Mouse (Mus musculus): ENCODE data around the gene Mxd1. TPM values are rescaled to one million over a fixed set of nuclear protein-coding genes. Genes with fewer than 3 reads are reported as not detected.

The Mxd1 gene
- polyA plus RNA-seq, 1 experiment: 19.1 TPM

DNA sequence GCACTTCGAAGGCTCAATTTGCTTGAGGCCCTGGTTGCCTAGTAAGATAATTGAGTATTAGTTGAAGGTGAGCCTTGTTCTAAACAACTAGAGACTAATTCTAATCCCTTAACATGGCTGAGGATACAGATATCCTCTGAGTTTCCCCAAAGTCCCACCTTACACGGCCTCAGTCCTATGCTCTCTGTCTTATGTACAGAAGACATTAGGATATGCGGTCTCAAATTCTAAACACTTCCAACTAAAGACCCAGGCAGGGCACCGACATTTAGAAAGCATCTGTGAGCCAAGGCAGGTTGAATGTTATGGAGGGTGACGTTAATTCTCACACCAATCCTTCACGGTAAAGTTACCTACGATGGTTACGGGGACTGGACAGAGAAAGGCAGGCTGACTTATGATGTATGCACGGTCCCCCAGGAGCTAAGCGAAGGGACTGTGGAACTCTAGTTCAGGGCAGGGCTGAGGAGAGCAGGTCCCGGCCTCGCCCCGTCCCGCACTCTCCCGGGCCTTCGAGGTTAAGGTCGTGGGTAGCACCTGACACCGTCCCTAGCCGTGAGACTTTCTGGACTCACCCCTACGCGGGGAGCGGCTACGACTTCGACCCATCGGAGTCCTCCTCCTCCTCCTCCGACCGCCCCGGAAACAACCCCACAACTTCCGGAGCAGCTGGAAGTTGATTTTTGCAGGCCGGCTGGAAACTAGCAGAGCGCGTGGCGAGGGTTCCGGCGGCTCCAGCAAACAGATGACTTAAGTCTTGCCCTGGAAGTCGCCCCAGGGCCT, 15.1 kb upstream of the Mxd1 start, which contains the start of gene Snrnp27:
Gene Snrnp27, minus strand, starts transcription at position 651 of the 783 bp plus-strand sequence.
- 0 out of 2 replicates have a peak, but pooled peaks cover 2% of the 10 kb centered on the region for H3K4me1 ChIP-seq (ENCODE audit: control insufficient read depth, insufficient read depth, low read length)
- peak; percentile 94 for DNase-seq
- peak; percentile 87 for TF ChIP-seq POLR2A (IDR thresholded peaks at IDR 0.05; ENCODE audit: borderline replicate concordance, extremely low read depth, low read depth, low read length)
- TF ChIP-seq CTCF (IDR thresholded peaks at IDR 0.05; ENCODE audit: insufficient read depth, low read length): no peak
- 3% methylated on average over 36 of the region's 36 CpGs for WGBS
- peak within 1 kb of the TSS; percentile 75 for H3K4me3 ChIP-seq (replicated peaks; ENCODE audit: extremely low read depth, low read depth, low read length)

DNA sequence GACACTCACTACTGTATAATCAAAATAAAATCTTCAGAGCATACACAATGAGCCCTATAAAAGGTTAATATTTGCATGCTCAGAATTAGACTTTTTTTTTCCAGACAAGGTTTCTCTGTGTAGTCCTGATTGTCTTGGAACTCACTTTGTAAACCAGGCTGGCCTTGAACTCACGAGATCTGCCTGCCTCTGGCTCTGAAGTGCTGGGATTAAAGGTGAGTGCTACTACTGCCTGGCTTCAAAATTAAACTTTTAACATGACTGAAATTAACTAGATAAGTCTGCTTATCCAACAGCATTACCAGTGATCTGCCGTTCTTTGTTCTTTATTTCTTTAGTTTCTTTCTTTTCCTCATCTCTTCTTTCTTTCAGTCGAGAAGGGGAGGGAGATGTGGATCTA, 12.3 kb upstream of the Mxd1 start:
- TF ChIP-seq POLR2A (IDR thresholded peaks at IDR 0.05; ENCODE audit: borderline replicate concordance, extremely low read depth, low read depth, low read length) (no peak), CTCF (IDR thresholded peaks at IDR 0.05; ENCODE audit: insufficient read depth, low read length) (no peak)
- 0 out of 2 replicates have a peak, but pooled peaks cover 2% of the 10 kb centered on the region for H3K4me1 ChIP-seq (ENCODE audit: control insufficient read depth, insufficient read depth, low read length)
- 90% methylated on average over 3 of the region's 3 CpGs for WGBS

DNA sequence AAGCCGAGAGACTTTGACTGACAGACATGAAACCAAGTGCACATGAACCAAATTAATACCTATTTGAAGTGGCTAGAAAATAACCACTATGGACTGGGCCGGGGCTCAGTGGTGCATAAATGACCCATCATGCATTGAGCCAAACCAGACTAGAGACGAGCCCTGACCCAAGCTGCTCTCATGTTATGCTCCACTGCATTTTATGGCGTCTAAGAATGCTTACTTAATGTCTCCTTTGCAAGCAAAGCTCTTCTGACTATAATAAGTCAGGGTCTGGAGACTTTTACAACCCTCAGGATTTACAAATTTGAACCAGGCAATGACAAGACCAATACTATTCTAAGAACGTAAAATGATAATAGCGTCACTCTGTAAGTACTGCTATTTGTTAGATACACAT, 9.4 kb upstream of the Mxd1 start:
- no peak overlapping the region for H3K4me3 ChIP-seq (replicated peaks; ENCODE audit: extremely low read depth, low read depth, low read length)
- no peaks in the 10 kb centered on the region for H3K4me1 ChIP-seq (ENCODE audit: control insufficient read depth, insufficient read depth, low read length)
- no peak for TF ChIP-seq POLR2A (IDR thresholded peaks at IDR 0.05; ENCODE audit: borderline replicate concordance, extremely low read depth, low read depth, low read length)
- TF ChIP-seq CTCF (IDR thresholded peaks at IDR 0.05; ENCODE audit: insufficient read depth, low read length): no peak
- DNase-seq: no peak
- WGBS: 89% methylated on average over 6 of the region's 6 CpGs

More for the DNA sequence above, 12.3 kb upstream of the Mxd1 start:
- no peak for DNase-seq
- no peak overlapping the region for H3K4me3 ChIP-seq (replicated peaks; ENCODE audit: extremely low read depth, low read depth, low read length)

DNA sequence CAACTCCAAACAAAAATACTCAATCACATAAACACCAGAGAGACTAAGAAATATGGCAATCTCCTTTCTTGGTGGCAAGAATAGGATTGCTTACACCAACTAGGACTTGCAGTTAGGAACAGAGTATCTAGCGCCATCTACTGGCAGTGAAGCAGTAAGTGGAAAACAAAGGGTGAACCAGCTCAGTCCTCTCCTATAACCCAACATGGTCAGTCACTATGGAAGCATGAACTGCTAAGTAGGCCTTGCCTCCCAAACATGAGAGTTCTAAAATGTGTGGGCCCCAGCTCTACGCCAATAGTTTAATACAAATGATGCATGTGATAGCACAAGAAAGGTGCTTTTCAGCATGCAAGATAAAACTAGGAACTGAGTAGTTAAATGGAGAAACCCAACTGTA, 1.9 kb upstream of the Mxd1 start:
- DNase-seq: no peak
- no peak overlapping the region for H3K4me3 ChIP-seq (replicated peaks; ENCODE audit: extremely low read depth, low read depth, low read length)
- TF ChIP-seq POLR2A (IDR thresholded peaks at IDR 0.05; ENCODE audit: borderline replicate concordance, extremely low read depth, low read depth, low read length) (no peak), CTCF (IDR thresholded peaks at IDR 0.05; ENCODE audit: insufficient read depth, low read length) (peak; percentile 60)
- peaks cover 12% of the 10 kb centered on the region for H3K4me1 ChIP-seq (ENCODE audit: control insufficient read depth, insufficient read depth, low read length)
- WGBS: 13% methylated on average over 2 of the region's 2 CpGs

DNA sequence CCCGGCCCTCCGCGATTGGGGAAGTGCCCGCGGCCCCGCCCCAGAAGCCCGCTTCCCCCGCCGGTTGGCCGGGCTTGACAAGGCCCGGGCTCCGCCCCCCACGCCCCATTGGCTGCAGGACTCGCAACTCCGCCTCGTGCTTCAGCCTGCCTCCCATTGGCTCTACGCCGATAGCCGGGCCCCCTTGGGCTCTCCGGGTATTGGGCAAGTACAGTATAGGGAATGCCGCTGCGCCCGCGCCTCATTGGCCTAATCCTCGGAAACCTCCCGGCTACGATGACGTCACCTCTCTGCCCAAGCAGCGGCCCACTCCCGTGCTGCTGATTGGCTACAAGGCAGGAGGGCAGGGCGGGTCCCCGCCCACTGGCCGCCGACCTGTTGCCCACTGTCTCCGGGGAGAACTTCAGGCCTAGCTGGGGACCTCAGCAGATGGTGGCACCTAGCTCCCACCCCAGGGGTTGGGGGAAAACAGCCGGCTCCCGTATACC, 323 bp upstream of the Mxd1 start:
- peak overlapping the region; percentile 81 for H3K4me3 ChIP-seq (replicated peaks; ENCODE audit: extremely low read depth, low read depth, low read length)
- WGBS: 2% methylated on average over 36 of the region's 37 CpGs
- peaks cover 12% of the 10 kb centered on the region for H3K4me1 ChIP-seq (ENCODE audit: control insufficient read depth, insufficient read depth, low read length)
- TF ChIP-seq CTCF (IDR thresholded peaks at IDR 0.05; ENCODE audit: insufficient read depth, low read length): no peak
- peak; percentile 81; the same call in 1 of the 2 replicates for TF ChIP-seq POLR2A (IDR thresholded peaks at IDR 0.05; ENCODE audit: borderline replicate concordance, extremely low read depth, low read depth, low read length)
- peak; percentile 99 for DNase-seq

DNA sequence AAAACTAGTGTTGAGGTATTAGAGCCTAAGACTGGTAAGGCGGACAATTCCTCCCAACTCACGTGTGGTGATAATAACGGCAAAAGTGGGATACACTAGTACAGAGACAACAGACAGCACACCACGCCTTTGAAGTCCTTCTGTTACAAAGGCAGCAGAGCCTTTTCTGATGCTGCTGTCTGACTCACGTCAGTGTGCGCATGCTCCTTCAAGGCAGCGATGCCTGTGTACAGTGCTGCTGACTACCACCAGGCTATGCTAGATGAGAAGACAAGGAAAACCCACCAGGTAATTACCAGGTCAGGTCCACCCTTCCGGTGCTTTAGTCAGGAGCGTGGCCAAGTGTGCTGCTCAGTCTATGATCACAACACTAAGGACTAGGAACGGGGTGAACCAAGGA, 1.9 kb downstream of the Mxd1 start:
- H3K4me3 ChIP-seq (replicated peaks; ENCODE audit: extremely low read depth, low read depth, low read length): no peak overlapping the region
- no peak for DNase-seq
- TF ChIP-seq CTCF (IDR thresholded peaks at IDR 0.05; ENCODE audit: insufficient read depth, low read length): no peak
- TF ChIP-seq POLR2A (IDR thresholded peaks at IDR 0.05; ENCODE audit: borderline replicate concordance, extremely low read depth, low read depth, low read length): no peak
- peaks cover 12% of the 10 kb centered on the region for H3K4me1 ChIP-seq (ENCODE audit: control insufficient read depth, insufficient read depth, low read length)
- WGBS: 88% methylated on average over 10 of the region's 10 CpGs

DNA sequence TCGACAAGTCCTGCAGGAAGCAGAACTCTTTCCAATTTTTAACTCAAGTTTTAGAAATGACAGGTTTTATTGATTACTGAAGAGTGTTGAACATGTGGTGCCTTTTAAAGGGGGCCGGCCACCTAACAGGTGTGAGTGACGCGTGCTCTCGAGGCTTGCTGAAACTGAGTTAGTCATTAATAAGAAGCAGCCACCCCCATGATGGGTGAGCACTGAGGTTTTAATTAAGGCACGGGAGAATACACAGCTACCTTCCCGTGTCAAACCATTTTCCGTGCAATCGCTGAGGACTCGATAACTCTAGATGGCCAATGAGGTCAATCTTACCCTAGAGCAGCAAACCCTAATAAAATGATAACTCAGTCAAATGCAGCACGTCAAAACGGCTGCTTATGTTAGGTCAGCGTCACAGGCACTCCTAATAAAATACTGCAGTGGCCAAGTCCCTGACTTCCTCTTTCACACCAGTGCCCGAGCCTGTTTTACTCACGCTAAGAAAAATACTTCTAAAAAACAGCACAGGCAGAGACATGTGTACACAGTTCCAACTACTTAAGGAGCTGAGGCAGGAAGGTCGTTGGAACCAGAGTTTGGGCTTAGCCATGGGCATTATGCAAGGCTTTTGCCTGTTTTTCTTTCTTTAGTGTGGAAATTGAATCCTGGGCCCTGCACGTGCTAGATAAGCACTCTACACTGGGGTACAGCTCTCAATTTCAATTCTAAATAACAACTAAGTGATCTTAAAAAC, 3.2 kb downstream of the Mxd1 start:
- Histone ChIP-seq H3K4me1 (ENCODE audit: control insufficient read depth, insufficient read depth, low read length) (peaks cover 12% of the 10 kb centered on the region), H3K4me3 (replicated peaks; ENCODE audit: extremely low read depth, low read depth, low read length) (peak overlapping the region; percentile 17)
- DNase-seq: no peak
- WGBS: 65% methylated on average over 17 of the region's 17 CpGs
- no peak for TF ChIP-seq POLR2A (IDR thresholded peaks at IDR 0.05; ENCODE audit: borderline replicate concordance, extremely low read depth, low read depth, low read length)
- TF ChIP-seq CTCF (IDR thresholded peaks at IDR 0.05; ENCODE audit: insufficient read depth, low read length): no peak

DNA sequence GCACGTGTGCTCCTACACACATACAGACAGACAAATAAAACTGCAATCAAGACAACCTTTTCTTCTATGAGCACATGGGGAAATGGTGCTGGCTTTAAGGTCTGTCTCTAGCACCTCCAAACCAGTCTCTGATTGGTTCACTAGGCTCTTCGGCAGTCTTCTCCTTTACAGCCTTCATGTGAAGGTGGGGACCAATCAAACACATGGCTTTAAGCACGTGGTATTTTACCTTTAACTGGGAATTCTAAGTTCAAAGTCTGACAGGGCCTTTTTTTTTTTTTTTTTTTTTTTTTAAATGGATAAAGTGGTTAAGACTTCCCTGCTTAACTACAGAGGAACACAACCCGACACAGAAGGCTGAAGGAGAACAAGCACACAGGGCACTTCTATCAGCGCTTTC, 3.9 kb downstream of the Mxd1 start:
- TF ChIP-seq POLR2A (IDR thresholded peaks at IDR 0.05; ENCODE audit: borderline replicate concordance, extremely low read depth, low read depth, low read length) (no peak), CTCF (IDR thresholded peaks at IDR 0.05; ENCODE audit: insufficient read depth, low read length) (no peak)
- peaks cover 15% of the 10 kb centered on the region for H3K4me1 ChIP-seq (ENCODE audit: control insufficient read depth, insufficient read depth, low read length)
- no peak overlapping the region for H3K4me3 ChIP-seq (replicated peaks; ENCODE audit: extremely low read depth, low read depth, low read length)
- WGBS: 80% methylated on average over 5 of the region's 5 CpGs
- DNase-seq: no peak

DNA sequence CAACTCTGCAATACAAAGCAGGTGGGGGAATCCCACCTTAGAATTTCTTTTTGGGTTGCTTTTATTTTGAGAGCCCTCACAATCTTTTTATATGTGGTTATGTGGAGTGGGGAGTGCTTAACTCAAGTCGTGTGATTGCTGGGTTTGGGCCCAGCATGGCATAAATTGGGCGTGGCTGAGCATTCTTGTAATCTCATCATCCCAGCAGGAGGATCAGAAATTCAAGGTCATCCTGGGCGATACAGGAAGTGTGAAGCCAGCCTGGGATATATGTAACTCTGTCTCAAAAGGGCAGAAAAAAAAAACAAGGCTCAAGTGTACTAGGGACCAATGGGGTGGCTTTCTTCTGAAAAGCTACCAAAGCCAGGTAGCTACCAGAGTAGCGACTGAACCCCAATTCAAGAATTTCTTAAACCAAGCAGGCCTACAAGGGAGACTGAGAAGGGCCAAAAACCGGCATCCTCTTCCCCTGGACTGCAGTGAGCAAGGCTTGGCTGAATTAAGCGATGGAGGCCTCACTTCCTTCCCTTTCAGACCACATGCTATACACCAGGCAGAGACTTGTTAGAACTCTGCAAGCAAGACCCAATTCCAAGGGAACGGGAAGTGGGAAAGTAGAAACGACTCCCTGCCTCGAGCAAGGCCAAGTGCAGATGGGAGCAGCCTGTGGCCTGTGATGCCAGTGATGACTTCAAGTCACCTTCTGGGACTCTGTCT, 8.6 kb downstream of the Mxd1 start:
- no peak for DNase-seq
- WGBS: 56% methylated on average over 9 of the region's 9 CpGs
- H3K4me1 ChIP-seq (ENCODE audit: control insufficient read depth, insufficient read depth, low read length): 0 out of 2 replicates have a peak, but pooled peaks cover 3% of the 10 kb centered on the region
- TF ChIP-seq CTCF (IDR thresholded peaks at IDR 0.05; ENCODE audit: insufficient read depth, low read length): no peak
- no peak for TF ChIP-seq POLR2A (IDR thresholded peaks at IDR 0.05; ENCODE audit: borderline replicate concordance, extremely low read depth, low read depth, low read length)
- H3K4me3 ChIP-seq (replicated peaks; ENCODE audit: extremely low read depth, low read depth, low read length): no peak overlapping the region
